Mouse (Mus musculus) kidney, postnatal 10 days (tissue): Measurements from ENCODE around the gene Gnb1.

ENCODE experiments used
- DNase-seq: peaks from one replicate; pipeline ENCODE4 v3.0.0; 2021; ENCODE audit warnings: mixed read lengths

The Gnb1 gene

DNA sequence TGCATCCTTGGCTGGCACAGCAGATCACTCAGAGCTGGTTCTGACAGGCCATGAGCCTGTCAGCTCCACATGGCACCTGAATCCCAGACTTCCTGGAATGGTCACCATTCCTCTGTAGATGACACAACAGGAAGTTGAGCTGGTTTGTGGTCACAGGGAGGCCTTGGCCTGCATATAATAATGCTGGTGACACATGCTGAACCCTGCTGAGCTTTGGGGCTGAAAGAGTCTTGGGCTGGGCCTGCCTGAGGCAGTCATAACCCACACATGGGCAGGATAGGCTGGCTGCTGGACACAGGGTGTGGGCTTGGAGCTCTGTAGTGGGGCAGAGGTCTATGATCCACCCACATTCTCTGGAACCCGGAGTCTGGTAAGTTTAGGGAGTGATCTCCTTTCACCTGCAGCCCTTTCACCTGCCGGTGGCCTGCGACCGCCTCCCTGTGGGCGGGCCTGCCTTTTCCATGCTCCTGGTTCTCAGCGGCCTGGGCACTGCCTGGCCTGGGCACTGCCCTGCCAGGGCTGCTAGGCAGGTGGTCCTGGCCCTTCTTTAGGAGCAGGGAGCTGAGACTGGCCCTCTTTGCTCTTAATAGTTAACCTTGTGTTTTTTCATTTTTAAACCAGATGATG is 91.2 kb downstream of the Gnb1 start:
- no peak for DNase-seq

DNA sequence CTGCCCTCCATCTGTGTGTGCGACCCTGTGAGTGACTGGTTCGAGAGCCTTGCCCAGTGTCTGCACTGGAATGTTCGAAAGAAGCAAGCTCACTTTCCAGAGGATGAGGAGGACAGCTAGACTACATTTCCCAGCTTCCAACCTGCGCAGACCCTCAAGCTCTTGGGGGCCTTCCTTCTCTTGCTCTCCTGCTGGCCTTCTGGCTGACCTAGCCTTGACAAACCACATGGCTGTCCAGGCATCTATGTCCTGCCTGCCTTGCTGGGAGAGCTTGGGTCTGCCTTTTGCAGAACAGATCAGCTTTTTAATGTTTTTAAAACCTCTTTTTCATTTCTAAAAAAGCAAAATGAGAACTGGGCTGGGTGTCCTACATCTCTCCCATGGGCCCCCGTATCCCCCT is 98.2 kb downstream of the Gnb1 start:
- no peak for DNase-seq

DNA sequence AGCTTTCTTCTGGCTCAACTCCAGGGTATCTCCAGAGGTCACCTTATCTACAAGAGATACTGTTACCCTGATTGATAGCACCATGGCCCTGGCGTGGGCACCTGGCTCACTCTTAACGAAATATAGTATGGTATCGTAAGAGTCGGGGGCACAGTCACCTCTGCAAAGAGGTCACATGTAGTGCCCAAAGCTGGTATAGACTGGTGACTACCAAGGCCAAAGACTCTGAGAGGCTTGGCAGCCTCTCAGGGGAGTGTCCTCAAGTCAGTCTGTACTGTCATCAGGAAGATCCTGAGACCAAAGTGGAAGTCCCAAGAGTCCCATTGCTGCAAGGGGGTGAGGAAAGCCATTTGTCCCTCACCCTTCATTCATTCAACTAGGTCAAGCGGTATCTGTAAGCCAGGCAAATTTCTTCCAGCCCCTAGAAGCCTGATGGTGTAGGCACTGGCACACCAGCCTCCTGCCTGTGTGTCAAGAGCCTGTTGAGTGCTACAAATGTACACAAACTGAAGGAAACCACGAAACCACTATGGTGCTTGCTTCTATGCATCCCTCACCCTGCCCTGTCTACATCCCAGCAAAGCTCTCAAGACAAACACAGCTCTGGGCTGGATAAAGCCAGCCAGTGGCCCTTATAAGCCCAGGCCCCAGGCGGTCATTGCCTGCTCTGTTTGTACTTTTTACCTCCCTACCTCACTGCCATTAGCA is 100.0 kb downstream of the Gnb1 start:
- no peak for DNase-seq

DNA sequence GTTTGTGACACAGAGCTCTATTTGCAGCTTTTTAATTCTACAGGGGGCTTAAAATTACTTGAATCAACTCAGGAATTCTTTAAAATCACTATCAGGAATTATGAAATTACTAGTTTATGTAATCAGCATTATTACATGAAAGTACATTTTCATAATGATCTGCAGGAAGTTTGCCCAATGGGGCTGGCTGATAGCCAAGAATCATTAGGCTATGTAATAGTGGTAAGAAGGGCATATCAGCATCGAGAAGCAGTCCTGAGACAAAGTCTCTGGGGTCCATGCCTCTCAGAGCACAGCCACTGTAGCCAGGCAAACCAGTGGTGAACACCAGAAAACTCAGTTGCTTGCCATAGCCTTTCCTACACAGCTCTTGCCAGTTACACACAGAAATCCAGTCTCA is 102.6 kb downstream of the Gnb1 start:
- DNase-seq, result no peak

DNA sequence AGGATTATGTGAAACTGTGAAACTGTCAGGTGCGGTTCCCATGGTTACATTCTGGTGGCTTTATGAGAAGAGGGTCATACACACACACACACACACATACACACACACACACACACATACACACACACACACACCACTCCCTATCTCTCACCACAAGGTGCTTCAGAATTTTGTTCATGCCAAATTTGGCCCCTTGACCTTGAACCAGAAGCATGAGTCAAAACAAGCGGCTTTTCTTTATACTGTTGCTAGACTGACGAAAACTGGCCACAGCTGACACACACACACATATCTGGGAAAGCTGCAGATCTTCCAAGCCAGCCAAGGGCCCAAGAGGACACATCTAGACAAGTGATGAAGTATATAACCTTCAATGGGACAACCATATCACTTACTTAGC is 104.6 kb downstream of the Gnb1 start:
- no peak for DNase-seq

DNA sequence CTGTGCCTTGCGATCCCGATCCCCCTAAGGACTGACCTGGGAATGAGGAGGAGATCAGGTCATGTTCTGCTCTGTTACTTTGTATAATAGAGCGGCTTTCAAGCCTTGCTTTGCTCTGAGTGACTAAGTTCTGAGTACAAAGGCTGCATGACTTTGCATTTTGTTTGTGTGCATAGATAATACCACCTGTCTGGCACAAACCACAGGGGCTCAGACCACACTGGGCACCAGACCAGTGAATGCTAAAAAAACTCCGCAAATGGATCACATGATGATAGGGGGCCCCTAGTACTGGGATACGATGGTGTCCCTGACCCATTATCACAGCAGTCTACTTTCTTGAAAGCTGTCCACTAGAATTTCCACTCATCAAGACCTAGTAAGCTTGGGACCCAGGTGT is 105.4 kb downstream of the Gnb1 start:
- no peak for DNase-seq

DNA sequence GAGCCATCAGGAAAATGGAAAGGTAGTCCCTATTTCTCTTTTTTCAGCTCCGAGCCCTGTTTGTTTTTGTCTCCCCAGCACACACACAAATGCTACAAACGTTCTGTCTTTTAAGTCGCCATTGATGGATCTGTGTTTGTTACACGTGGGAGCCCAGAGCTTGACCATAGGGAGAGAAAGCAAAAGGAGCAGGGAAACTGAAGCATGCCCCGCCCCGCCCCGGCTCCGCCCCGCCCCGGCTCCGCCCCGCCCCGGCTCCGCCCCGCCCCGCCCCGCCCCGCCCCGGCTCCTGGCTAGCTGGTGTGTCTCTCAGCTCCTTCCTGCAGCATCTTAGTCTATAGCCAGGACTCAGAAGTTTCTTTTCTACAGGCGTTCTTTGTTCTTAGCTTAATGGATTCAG is 107.4 kb downstream of the Gnb1 start:
- DNase-seq, result no peak

DNA sequence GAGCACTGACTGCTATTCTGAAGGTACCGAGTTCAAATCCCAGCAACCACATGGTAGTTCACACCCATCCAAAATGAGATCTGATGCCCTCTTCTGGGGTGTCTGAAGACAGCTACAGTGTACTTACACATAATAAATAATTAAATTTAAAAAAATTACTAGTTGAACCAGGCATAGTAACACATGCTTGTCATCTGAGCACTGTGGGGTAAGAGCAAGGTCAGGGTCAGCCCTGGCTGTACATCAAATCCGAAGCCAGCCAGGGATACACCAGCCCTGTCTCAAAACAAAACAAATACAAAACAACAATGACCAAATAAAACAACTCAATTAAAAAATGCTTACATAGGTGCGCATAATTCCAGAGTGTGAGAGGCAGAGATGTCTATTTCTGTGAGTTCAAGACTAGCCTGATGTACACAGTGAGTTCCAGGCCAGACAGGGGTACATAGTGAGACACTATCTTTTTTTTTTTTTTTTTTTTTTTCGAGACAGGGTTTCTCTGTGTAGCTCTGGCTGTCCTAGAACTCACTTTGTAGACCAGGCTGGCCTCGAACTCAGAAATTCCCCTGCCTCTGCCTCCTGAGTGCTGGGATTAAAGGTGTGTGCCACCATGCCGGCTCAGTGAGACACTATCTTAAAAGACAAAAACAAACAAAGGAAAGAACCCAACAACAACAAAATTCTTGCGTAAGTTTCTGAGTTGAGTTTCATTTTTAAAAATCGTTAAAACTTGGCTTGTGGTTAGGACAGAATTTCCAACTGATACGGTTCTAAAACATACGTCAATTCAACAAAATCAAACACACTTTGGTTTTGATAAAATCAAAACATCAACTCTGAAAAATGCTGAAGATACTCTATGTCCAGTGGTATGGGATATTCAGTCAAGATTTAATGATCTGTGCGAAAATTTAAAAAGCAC is 109.0 kb downstream of the Gnb1 start:
- DNase-seq, result no peak

DNA sequence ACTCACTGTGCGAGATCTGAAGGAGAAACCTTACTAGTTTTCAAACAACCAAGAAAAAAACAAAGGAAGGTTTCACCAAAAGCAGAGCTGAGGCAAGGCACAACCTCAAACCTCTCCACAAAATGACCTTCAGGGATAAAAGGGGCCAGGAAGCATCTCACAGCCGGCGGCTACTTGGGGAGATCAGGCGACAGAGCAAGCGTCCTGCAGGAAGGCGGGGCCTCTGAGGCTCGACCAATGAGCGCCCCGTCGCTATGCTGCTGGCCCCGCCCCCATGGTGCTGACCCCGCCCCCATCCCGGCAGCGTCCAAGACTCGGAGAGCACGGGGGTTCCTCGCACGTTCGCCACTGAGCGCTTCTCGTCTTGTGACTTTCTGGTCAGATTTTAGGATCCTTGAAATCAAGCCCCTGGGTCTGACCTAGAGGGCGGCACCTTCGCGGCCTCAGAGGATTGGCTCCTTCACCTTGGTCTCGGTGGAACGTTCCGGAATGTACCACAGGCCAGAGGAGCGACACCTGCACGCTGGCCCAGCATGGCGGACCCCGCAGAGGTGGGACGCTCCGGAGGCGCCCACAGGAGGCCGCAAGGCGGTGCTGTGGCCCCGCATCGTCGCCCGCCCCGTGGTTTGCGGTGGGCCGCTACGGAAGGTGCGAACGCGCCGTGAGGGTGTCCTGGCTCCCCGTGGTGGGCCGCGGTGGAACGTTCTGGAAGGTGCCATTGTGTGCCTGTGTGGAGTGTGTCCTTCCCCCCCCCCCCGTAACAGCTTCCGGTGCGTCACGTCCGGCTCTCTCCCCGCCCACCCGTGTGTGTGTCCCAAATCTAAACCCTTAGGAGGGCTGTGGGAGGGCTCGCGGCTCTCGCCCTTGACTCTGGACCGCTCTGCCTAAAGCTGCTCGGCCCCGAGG is 110.2 kb downstream of the Gnb1 start, which contains the start of gene Slc35e2:
Gene Slc35e2, plus strand, starts transcription at position 326 of the 906 bp plus-strand sequence.
- peak; percentile 99 for DNase-seq

DNA sequence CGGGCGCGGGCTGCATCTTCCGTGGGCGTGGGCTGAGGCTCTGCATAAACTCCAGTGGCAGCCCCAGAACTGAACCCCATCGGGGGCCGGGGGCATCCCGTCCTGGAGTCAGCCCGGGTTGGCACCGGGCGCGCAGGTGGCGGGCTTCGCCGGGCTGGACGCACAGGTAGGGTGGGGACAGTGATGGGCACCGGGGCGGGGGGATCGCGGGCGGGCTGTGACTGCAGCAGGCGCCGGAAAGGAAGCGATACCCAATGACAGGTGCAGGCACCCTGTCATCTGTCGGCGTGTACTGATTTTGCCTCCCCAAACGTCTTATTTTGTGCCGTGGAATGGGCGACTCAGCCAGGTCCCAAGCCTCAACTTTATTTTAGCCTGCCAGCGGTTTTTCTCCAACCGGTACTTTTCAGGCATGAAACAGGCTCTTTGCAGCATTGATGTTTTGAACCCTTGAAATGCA is 110.9 kb downstream of the Gnb1 start:
- DNase-seq, result no peak

DNA sequence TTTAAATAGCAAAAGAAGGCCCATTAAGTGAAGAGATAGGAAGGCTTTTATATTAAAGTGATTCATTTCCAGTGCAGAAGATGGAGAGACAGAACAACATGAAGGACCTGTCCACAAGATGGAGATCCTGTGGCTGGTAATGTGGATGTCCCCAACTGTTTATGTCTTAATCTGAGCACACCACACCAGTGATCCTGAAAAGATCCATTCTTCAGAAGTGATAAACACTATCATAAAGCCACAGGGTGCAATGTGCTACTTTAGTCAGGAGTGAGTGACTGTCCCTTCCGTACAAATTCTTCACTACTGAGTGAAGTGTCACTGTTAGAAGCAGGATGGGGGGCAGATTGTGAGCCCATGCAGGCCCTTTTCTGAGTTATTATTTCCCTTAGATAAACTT is 111.6 kb downstream of the Gnb1 start:
- DNase-seq, result no peak

DNA sequence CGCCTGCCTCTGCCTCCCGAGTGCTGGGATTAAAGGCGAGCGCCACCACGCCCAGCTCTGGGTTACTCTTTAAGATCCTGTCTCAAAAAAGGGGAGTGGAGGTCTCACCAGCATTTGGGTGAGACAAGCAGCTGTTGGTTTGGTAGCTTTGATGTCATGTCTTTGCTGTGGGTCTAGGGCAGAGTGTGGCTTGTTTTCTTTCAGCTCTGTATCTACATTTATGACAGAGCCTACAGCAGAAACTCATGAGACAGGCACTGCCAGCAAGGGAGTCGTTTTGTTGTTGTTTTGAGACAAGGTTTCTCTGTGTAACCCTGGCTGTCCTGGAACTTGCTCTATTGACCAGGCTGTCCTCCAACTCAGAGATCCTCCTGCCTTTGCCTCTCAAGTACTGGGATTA is 112.6 kb downstream of the Gnb1 start:
- DNase-seq, result no peak

DNA sequence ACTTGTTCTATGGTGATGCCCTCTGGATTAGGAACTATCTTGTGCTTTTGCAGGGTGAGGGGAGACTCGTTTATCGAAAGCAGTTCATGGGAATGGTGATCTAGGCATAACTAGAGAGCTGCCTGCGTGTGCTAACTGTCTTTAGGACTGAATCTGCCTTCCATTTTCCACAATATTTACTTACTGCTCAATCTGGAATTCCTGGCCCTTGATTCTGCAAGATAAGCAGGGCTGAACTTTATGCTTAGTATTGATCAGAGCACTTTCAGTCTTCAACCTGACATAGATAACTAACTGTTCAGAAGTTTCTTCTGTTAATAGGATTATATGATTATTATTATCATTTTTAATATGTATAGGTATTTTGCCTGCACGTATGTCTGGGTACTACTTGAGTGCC is 114.0 kb downstream of the Gnb1 start:
- no peak for DNase-seq

DNA sequence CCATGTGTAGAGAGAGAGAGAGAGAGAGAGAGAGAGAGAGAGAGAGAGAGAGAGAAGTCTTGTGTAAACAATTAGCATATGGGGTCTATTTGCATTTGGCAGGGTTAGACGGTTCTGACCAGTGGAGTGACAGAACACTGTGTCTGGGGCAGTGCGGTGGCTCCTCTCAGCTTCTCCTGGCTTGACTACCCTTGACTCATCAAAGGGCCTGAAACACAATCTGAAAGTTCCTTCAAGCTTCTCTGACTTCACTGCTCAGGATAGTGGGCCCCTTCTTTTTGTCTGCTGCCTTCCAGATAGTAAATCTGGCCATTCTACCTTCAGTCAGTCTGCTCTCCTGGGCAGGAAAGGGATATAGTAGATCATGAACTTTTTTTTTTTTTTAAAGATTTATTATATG is 115.7 kb downstream of the Gnb1 start:
- no peak for DNase-seq
